Mouse (Mus musculus): Measurements from ENCODE around the gene Bach1. TPM values are rescaled to one million over a fixed set of nuclear protein-coding genes. Genes with fewer than 3 reads are reported as not detected.

Gene Bach1
- polyA plus RNA-seq, 1 experiment from 2014 or later, result 19.6 TPM

GRCm38 (mm10) chr16:87734868-87735381 lies 36.2 kb downstream of the Bach1 start:
- Histone ChIP-seq H3K9me3 (ENCODE audit: control insufficient read depth, low read length) (no peaks in the 10 kb centered on the region), H3K4me3 (ENCODE audit: low read length) (no peak overlapping the region), H3K4me2 (replicated peaks; ENCODE audit: low read depth, low read length) (no peak overlapping the region), H3K4me1 (ENCODE audit: control insufficient read depth, insufficient read depth, low read length) (0 out of 2 replicates have a peak, but pooled peaks cover 3% of the 10 kb centered on the region), H3K36me3 (ENCODE audit: control insufficient read depth, insufficient read depth, low read length) (peaks cover 12% of the 10 kb centered on the region), H3K9ac (ENCODE audit: low read depth, low read length) (no peak overlapping the region), H3K27ac (ENCODE audit: low read depth, low read length) (no peak overlapping the region), H3K27me3 (ENCODE audit: control insufficient read depth, insufficient read depth, low read length) (no peaks in the 10 kb centered on the region)
- 91% methylated on average over 4 of the region's 4 CpGs for WGBS
- ATAC-seq (ENCODE audit: low FRiP score, low TSS enrichment), result no peak

- H3K9me3 ChIP-seq (ENCODE audit: control insufficient read depth, low read length), result no peaks in the 10 kb centered on the region
- no peak overlapping the region for H3K9ac ChIP-seq (ENCODE audit: low read depth, low read length)
- no peak overlapping the region for H3K27ac ChIP-seq (ENCODE audit: low read depth, low read length)
- no peaks in the 10 kb centered on the region for H3K27me3 ChIP-seq (ENCODE audit: control insufficient read depth, insufficient read depth, low read length)
- H3K4me2 ChIP-seq (replicated peaks; ENCODE audit: low read depth, low read length), result no peak overlapping the region
- no peak for ATAC-seq (ENCODE audit: low FRiP score, low TSS enrichment)
- no peak overlapping the region for H3K4me3 ChIP-seq (ENCODE audit: low read length)
- 0 out of 2 replicates have a peak, but pooled peaks cover 3% of the 10 kb centered on the region for H3K4me1 ChIP-seq (ENCODE audit: control insufficient read depth, insufficient read depth, low read length)
- peaks cover 3% of the 10 kb centered on the region; the same call in 1 of the 2 replicates for H3K36me3 ChIP-seq (ENCODE audit: control insufficient read depth, insufficient read depth, low read length)
- WGBS, result 84% methylated on average over 11 of the region's 11 CpGs
These were observed 37.4 kb downstream of the Bach1 start for GRCm38 (mm10) chr16:87736106-87736505.

GRCm38 (mm10) chr16:87737296-87737695 lies 38.6 kb downstream of the Bach1 start:
- no peak overlapping the region for H3K4me2 ChIP-seq (replicated peaks; ENCODE audit: low read depth, low read length)
- 0 out of 2 replicates have a peak, but pooled peaks have one; percentile 4 for ATAC-seq (ENCODE audit: low FRiP score, low TSS enrichment)
- 24% methylated on average over 8 of the region's 8 CpGs for WGBS
- no peak overlapping the region for H3K4me3 ChIP-seq (ENCODE audit: low read length)
- H3K9ac ChIP-seq (ENCODE audit: low read depth, low read length), result no peak overlapping the region
- H3K27ac ChIP-seq (ENCODE audit: low read depth, low read length), result no peak overlapping the region
- 0 out of 2 replicates have a peak, but pooled peaks cover 3% of the 10 kb centered on the region for H3K4me1 ChIP-seq (ENCODE audit: control insufficient read depth, insufficient read depth, low read length)
- no peaks in the 10 kb centered on the region for H3K27me3 ChIP-seq (ENCODE audit: control insufficient read depth, insufficient read depth, low read length)
- H3K36me3 ChIP-seq (ENCODE audit: control insufficient read depth, insufficient read depth, low read length), result peaks cover 3% of the 10 kb centered on the region; the same call in 1 of the 2 replicates
- no peaks in the 10 kb centered on the region for H3K9me3 ChIP-seq (ENCODE audit: control insufficient read depth, low read length)

GRCm38 (mm10) chr16:87737842-87738639 lies 39.3 kb downstream of the Bach1 start:
- Histone ChIP-seq H3K36me3 (ENCODE audit: control insufficient read depth, insufficient read depth, low read length) (peaks cover 3% of the 10 kb centered on the region; the same call in 1 of the 2 replicates), H3K9ac (ENCODE audit: low read depth, low read length) (no peak overlapping the region), H3K27me3 (ENCODE audit: control insufficient read depth, insufficient read depth, low read length) (no peaks in the 10 kb centered on the region), H3K4me2 (replicated peaks; ENCODE audit: low read depth, low read length) (no peak overlapping the region), H3K4me3 (ENCODE audit: low read length) (no peak overlapping the region), H3K9me3 (ENCODE audit: control insufficient read depth, low read length) (no peaks in the 10 kb centered on the region), H3K27ac (ENCODE audit: low read depth, low read length) (no peak overlapping the region), H3K4me1 (ENCODE audit: control insufficient read depth, insufficient read depth, low read length) (0 out of 2 replicates have a peak, but pooled peaks cover 3% of the 10 kb centered on the region)
- ATAC-seq (ENCODE audit: low FRiP score, low TSS enrichment), result no peak
- WGBS, result 79% methylated on average over 21 of the region's 21 CpGs

GRCm38 (mm10) chr16:87741034-87741715 lies 42.4 kb downstream of the Bach1 start:
- no peak overlapping the region for H3K4me2 ChIP-seq (replicated peaks; ENCODE audit: low read depth, low read length)
- WGBS, result 90% methylated on average over 9 of the region's 9 CpGs
- no peaks in the 10 kb centered on the region for H3K27me3 ChIP-seq (ENCODE audit: control insufficient read depth, insufficient read depth, low read length)
- no peak overlapping the region for H3K9ac ChIP-seq (ENCODE audit: low read depth, low read length)
- H3K27ac ChIP-seq (ENCODE audit: low read depth, low read length), result no peak overlapping the region
- no peaks in the 10 kb centered on the region for H3K9me3 ChIP-seq (ENCODE audit: control insufficient read depth, low read length)
- ATAC-seq (ENCODE audit: low FRiP score, low TSS enrichment), result no peak
- no peak overlapping the region for H3K4me3 ChIP-seq (ENCODE audit: low read length)
- 0 out of 2 replicates have a peak, but pooled peaks cover 3% of the 10 kb centered on the region for H3K4me1 ChIP-seq (ENCODE audit: control insufficient read depth, insufficient read depth, low read length)
- no peaks in the 10 kb centered on the region for H3K36me3 ChIP-seq (ENCODE audit: control insufficient read depth, insufficient read depth, low read length)

- H3K4me1 ChIP-seq (ENCODE audit: control insufficient read depth, insufficient read depth, low read length), result no peaks in the 10 kb centered on the region
- no peak overlapping the region for H3K4me2 ChIP-seq (replicated peaks; ENCODE audit: low read depth, low read length)
- H3K27me3 ChIP-seq (ENCODE audit: control insufficient read depth, insufficient read depth, low read length), result no peaks in the 10 kb centered on the region
- H3K9me3 ChIP-seq (ENCODE audit: control insufficient read depth, low read length), result no peaks in the 10 kb centered on the region
- no peak overlapping the region for H3K27ac ChIP-seq (ENCODE audit: low read depth, low read length)
- no peak for ATAC-seq (ENCODE audit: low FRiP score, low TSS enrichment)
- H3K9ac ChIP-seq (ENCODE audit: low read depth, low read length), result no peak overlapping the region
- no peak overlapping the region for H3K4me3 ChIP-seq (ENCODE audit: low read length)
- WGBS, result 71% methylated on average over 3 of the region's 3 CpGs
- no peaks in the 10 kb centered on the region for H3K36me3 ChIP-seq (ENCODE audit: control insufficient read depth, insufficient read depth, low read length)
These were observed 44.9 kb downstream of the Bach1 start for GRCm38 (mm10) chr16:87743661-87744060.

GRCm38 (mm10) chr16:87744338-87744737 lies 45.6 kb downstream of the Bach1 start:
- Histone ChIP-seq H3K4me2 (replicated peaks; ENCODE audit: low read depth, low read length) (no peak overlapping the region), H3K4me3 (ENCODE audit: low read length) (no peak overlapping the region), H3K27me3 (ENCODE audit: control insufficient read depth, insufficient read depth, low read length) (no peaks in the 10 kb centered on the region), H3K4me1 (ENCODE audit: control insufficient read depth, insufficient read depth, low read length) (no peaks in the 10 kb centered on the region), H3K9me3 (ENCODE audit: control insufficient read depth, low read length) (no peaks in the 10 kb centered on the region), H3K9ac (ENCODE audit: low read depth, low read length) (no peak overlapping the region), H3K27ac (ENCODE audit: low read depth, low read length) (no peak overlapping the region), H3K36me3 (ENCODE audit: control insufficient read depth, insufficient read depth, low read length) (no peaks in the 10 kb centered on the region)
- 76% methylated on average over 2 of the region's 2 CpGs for WGBS
- ATAC-seq (ENCODE audit: low FRiP score, low TSS enrichment), result no peak

GRCm38 (mm10) chr16:87745192-87745945 lies 46.6 kb downstream of the Bach1 start:
- no peaks in the 10 kb centered on the region for H3K36me3 ChIP-seq (ENCODE audit: control insufficient read depth, insufficient read depth, low read length)
- H3K4me2 ChIP-seq (replicated peaks; ENCODE audit: low read depth, low read length), result no peak overlapping the region
- H3K27ac ChIP-seq (ENCODE audit: low read depth, low read length), result no peak overlapping the region
- H3K27me3 ChIP-seq (ENCODE audit: control insufficient read depth, insufficient read depth, low read length), result no peaks in the 10 kb centered on the region
- H3K4me3 ChIP-seq (ENCODE audit: low read length), result no peak overlapping the region
- no peak overlapping the region for H3K9ac ChIP-seq (ENCODE audit: low read depth, low read length)
- no peak for ATAC-seq (ENCODE audit: low FRiP score, low TSS enrichment)
- WGBS, result 77% methylated on average over 8 of the region's 8 CpGs
- no peaks in the 10 kb centered on the region for H3K9me3 ChIP-seq (ENCODE audit: control insufficient read depth, low read length)
- no peaks in the 10 kb centered on the region for H3K4me1 ChIP-seq (ENCODE audit: control insufficient read depth, insufficient read depth, low read length)

Data from kidney, embryonic 14.5 days (tissue).